Mouse (Mus musculus): Measurements from ENCODE around the gene Gnb3.
"Not testable (repeated sequence)": the region's sequence is repeated elsewhere in the genome, so short reads cannot be mapped to it uniquely, and the experiment has no call there.

Gene Gnb3

GRCm38 (mm10) chr6:124859725-124860124 lies 19.6 kb upstream of the Gnb3 start:
- in situ Hi-C loops (cut with MboI; ENCODE audit: low pct_unique_long_range_greater_than_20kb in 1 of 2, low sequenced_read_pairs in 2 of 2, unreplicated experiment in 1 of 2), result loop anchor here in 1 of 2 experiments (5.0 kb wide), 1 partner anchor 73 kb away; the partner anchor contains the start of gene Mlf2

- in situ Hi-C loops (cut with MboI; ENCODE audit: low pct_unique_long_range_greater_than_20kb in 1 of 2, low sequenced_read_pairs in 2 of 2, unreplicated experiment in 1 of 2), result loop anchor here in 1 of 2 experiments (5.0 kb wide), 1 partner anchor 74 kb away; the partner anchor contains the start of gene Mlf2
Observed at GRCm38 (mm10) chr6:124858561-124859318, 18.7 kb upstream of the Gnb3 start.

- in situ Hi-C loops (cut with MboI; ENCODE audit: low pct_unique_long_range_greater_than_20kb in 1 of 2, low sequenced_read_pairs in 2 of 2, unreplicated experiment in 1 of 2), result loop anchor here in 1 of 2 experiments (5.0 kb wide), 1 partner anchor 74 kb away; the partner anchor contains the start of gene Mlf2
Observed at GRCm38 (mm10) chr6:124857840-124858530, 17.9 kb upstream of the Gnb3 start.

- in situ Hi-C loops (cut with MboI; ENCODE audit: low pct_unique_long_range_greater_than_20kb in 1 of 2, low sequenced_read_pairs in 2 of 2, unreplicated experiment in 1 of 2), result loop anchor here in 1 of 2 experiments (5.0 kb wide), 1 partner anchor 75 kb away; the partner anchor contains the start of gene Mlf2
Observed at GRCm38 (mm10) chr6:124856916-124857839, 17.1 kb upstream of the Gnb3 start, which contains the start of gene P3h3. TSS of gene P3h3 (minus strand) at chr6:124857752.

GRCm38 (mm10) chr6:124856321-124856720 lies 16.2 kb upstream of the Gnb3 start:
- in situ Hi-C loops (cut with MboI; ENCODE audit: low pct_unique_long_range_greater_than_20kb in 1 of 2, low sequenced_read_pairs in 2 of 2, unreplicated experiment in 1 of 2), result loop anchor here in 1 of 2 experiments (5.0 kb wide), 1 partner anchor 76 kb away; the partner anchor contains the start of gene Mlf2

- in situ Hi-C loops (cut with MboI; ENCODE audit: low pct_unique_long_range_greater_than_20kb in 1 of 2, low sequenced_read_pairs in 2 of 2, unreplicated experiment in 1 of 2), result loop anchor here in 1 of 2 experiments (5.0 kb wide), 1 partner anchor 78 kb away; the partner anchor contains the start of gene Mlf2
Observed at GRCm38 (mm10) chr6:124854647-124855046, 14.6 kb upstream of the Gnb3 start.

- in situ Hi-C loops (cut with MboI; ENCODE audit: low pct_unique_long_range_greater_than_20kb in 1 of 2, low sequenced_read_pairs in 2 of 2, unreplicated experiment in 1 of 2), result no loop called here
Observed at GRCm38 (mm10) chr6:124850535-124850934, 10.5 kb upstream of the Gnb3 start.

- in situ Hi-C loops (cut with MboI; ENCODE audit: low pct_unique_long_range_greater_than_20kb in 1 of 2, low sequenced_read_pairs in 2 of 2, unreplicated experiment in 1 of 2), result no loop called here
Observed at GRCm38 (mm10) chr6:124847305-124847704, 7.2 kb upstream of the Gnb3 start.

GRCm38 (mm10) chr6:124839805-124840204 lies 270 bp downstream of the Gnb3 start:
- in situ Hi-C loops (cut with MboI; ENCODE audit: low pct_unique_long_range_greater_than_20kb in 1 of 2, low sequenced_read_pairs in 2 of 2, unreplicated experiment in 1 of 2), result no loop called here

GRCm38 (mm10) chr6:124836411-124836810 lies 3.7 kb downstream of the Gnb3 start:
- in situ Hi-C loops (cut with MboI; ENCODE audit: low pct_unique_long_range_greater_than_20kb in 1 of 2, low sequenced_read_pairs in 2 of 2, unreplicated experiment in 1 of 2), result no loop called here

GRCm38 (mm10) chr6:124835531-124835930 lies 4.5 kb downstream of the Gnb3 start:
- in situ Hi-C loops (cut with MboI; ENCODE audit: low pct_unique_long_range_greater_than_20kb in 1 of 2, low sequenced_read_pairs in 2 of 2, unreplicated experiment in 1 of 2), result no loop called here

GRCm38 (mm10) chr6:124834512-124835081 lies 5.5 kb downstream of the Gnb3 start:
- in situ Hi-C loops (cut with MboI; ENCODE audit: low pct_unique_long_range_greater_than_20kb in 1 of 2, low sequenced_read_pairs in 2 of 2, unreplicated experiment in 1 of 2), result no loop called here

GRCm38 (mm10) chr6:124831649-124832048 lies 8.4 kb downstream of the Gnb3 start:
- in situ Hi-C loops (cut with MboI; ENCODE audit: low pct_unique_long_range_greater_than_20kb in 1 of 2, low sequenced_read_pairs in 2 of 2, unreplicated experiment in 1 of 2), result no loop called here

GRCm38 (mm10) chr6:124831199-124831598 lies 8.9 kb downstream of the Gnb3 start:
- in situ Hi-C loops (cut with MboI; ENCODE audit: low pct_unique_long_range_greater_than_20kb in 1 of 2, low sequenced_read_pairs in 2 of 2, unreplicated experiment in 1 of 2), result not testable (repeated sequence)

GRCm38 (mm10) chr6:124829799-124830700 lies 10.0 kb downstream of the Gnb3 start:
- in situ Hi-C loops (cut with MboI; ENCODE audit: low pct_unique_long_range_greater_than_20kb in 1 of 2, low sequenced_read_pairs in 2 of 2, unreplicated experiment in 1 of 2), result no loop called here

GRCm38 (mm10) chr6:124828868-124829798 lies 10.9 kb downstream of the Gnb3 start, which contains the start of the genes Usp5 and Cdca3:
TSS of gene Usp5 (minus strand) at chr6:124829484.
TSS of gene Cdca3 (plus strand) at chr6:124829547.
- in situ Hi-C loops (cut with MboI; ENCODE audit: low pct_unique_long_range_greater_than_20kb in 1 of 2, low sequenced_read_pairs in 2 of 2, unreplicated experiment in 1 of 2), result no loop called here
